In genomic region chr8:44935741-44936140, GRCm38 (mm10) we compare ENCODE assay signal across 8 mouse cellular contexts. TPM values are rescaled to one million over a fixed set of nuclear protein-coding genes. Genes with fewer than 3 reads are reported as not detected.
DNase-seq lines count a peak whose midpoint lies in the region; ATAC-seq lines count a peak whose summit lies in the region.

No protein-coding gene starts in this region.

- no peaks in the 10 kb centered on the region for H3K36me3 ChIP-seq in intestine, embryonic 14.5 days (ENCODE audit: control insufficient read depth, insufficient read depth, low read length)

- H3K4me1 ChIP-seq in intestine, embryonic 14.5 days (replicated peaks; ENCODE audit: control insufficient read depth, insufficient read depth, low read length) = peaks cover 12% of the 10 kb centered on the region

- no peaks in the 10 kb centered on the region for H3K9me3 ChIP-seq in intestine, embryonic 14.5 days (ENCODE audit: control insufficient read depth, low read length)

- peak overlapping the region; percentile 81 for H3K4me3 ChIP-seq in intestine, embryonic 14.5 days (ENCODE audit: low read depth, low read length)

- peak; percentile 89 for DNase-seq in adrenal gland, postnatal 25 days
- peak; percentile 95 for DNase-seq in embryo, embryonic 10.5 days (ENCODE audit: low spot score)
- peak; percentile 68 for DNase-seq in gastrocnemius, postnatal 25 days
- peak; percentile 92 for DNase-seq in intestine, embryonic 14.5 days (ENCODE audit: low spot score)
- peak; percentile 73 for DNase-seq in left cerebral cortex, adult 8-10 months (ENCODE audit: low spot score in 2 of 2)
- DNase-seq in lung, postnatal 4 days = peak; percentile 89 to 91
- DNase-seq in right cerebral cortex, postnatal 36 days (ENCODE audit: low spot score in 2 of 2) = peak; percentile 78 to 81
- DNase-seq in spleen, adult 12 weeks (ENCODE audit: low spot score) = no peak

- H3K27me3 ChIP-seq in intestine, embryonic 14.5 days (replicated peaks; ENCODE audit: control insufficient read depth, insufficient read depth, low read length) = no peaks in the 10 kb centered on the region

- H3K27ac ChIP-seq in intestine, embryonic 14.5 days (ENCODE audit: low read depth) = peak overlapping the region; percentile 95

- peak; percentile 77 for ATAC-seq in intestine, embryonic 14.5 days (replicated peaks; ENCODE audit: low FRiP score, low TSS enrichment, low read depth)

- H3K4me2 ChIP-seq in intestine, embryonic 14.5 days (ENCODE audit: low read length) = peak overlapping the region; percentile 69

- under 1% methylated on average over 24 of the region's 24 CpGs for WGBS in intestine, embryonic 14.5 days

- H3K9ac ChIP-seq in intestine, embryonic 14.5 days (ENCODE audit: low read length) = peak overlapping the region; percentile 63

RNA-seq across cellular contexts. Expression of gene Fat1, which starts 0.5 kb away (rescaled TPM):
- 92.4 and 94.1 TPM in 2 replicates for total RNA-seq in adrenal gland, postnatal 25 days (2021)
- total RNA-seq in gastrocnemius, postnatal 25 days (2021) = 1 to 10 TPM; 5.4 to 5.5 TPM
- 29.3 and 29.7 TPM in 2 replicates for polyA plus RNA-seq in intestine, embryonic 14.5 days (2014; fragmentation: Nextera tagmentation; extraction: Ambion mirVana)
- 10 to 100 TPM; 27.9 to 40.8 (median 32.8) TPM for total RNA-seq in left cerebral cortex, adult 8-10 months (2022)

Comparison
In these comparisons a context has a peak if more than half of its experiments do, and no peak if none do; other contexts are left out.
1. RNA of gene Fat1, which starts 0.5 kb away (total RNA-seq): 92.4 to 94.1 TPM in adrenal gland, postnatal 25 days and 27.9 to 40.8 TPM in left cerebral cortex, adult 8-10 months; 5.4 to 5.5 TPM in gastrocnemius, postnatal 25 days; every median in the first group is over 4 times any median in the second.